Mouse (Mus musculus): ENCODE measurements at regions not wholly inside any gene's neighbourhood (a gene's known extent, or its start where the extent isn't known, plus 50 kb on each side); places are given as distances from the start of the nearest gene placed in this dataset.
A peak's percentile ranks its signal among the peaks of the same experiment; 100 is the strongest.

DNA sequence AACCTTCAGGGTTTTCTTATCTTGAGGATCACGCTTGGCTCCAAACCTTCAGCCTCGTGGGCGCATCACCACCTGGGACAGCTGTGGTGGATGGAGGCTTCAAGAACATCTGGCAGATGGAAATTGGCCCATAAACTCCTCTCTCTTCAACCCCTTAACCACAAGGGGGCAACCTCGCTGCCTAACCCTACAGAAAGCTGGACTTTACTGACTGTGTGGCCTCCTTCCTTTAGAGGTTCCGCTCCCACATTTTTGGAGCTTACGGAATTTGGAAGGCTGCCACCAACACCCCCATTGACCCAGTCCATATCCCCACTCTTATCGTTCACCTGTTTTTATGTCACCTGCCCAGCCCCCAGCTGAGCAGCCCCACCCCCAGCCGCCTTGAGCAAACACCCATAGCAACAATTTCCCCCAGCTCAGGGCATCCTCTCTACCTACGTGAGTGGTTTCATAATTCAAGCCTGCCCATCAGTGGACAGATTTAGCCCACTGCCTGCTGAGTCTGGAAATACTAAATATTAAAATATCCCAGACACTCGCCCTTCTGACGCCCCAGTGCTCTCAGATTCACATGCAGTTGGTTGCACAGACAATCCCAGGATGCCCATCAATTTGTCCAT, 167.0 kb upstream of the Slc22a22 start:
- peak; percentile 23 for DNase-seq (ENCODE audit: low spot score)

DNA sequence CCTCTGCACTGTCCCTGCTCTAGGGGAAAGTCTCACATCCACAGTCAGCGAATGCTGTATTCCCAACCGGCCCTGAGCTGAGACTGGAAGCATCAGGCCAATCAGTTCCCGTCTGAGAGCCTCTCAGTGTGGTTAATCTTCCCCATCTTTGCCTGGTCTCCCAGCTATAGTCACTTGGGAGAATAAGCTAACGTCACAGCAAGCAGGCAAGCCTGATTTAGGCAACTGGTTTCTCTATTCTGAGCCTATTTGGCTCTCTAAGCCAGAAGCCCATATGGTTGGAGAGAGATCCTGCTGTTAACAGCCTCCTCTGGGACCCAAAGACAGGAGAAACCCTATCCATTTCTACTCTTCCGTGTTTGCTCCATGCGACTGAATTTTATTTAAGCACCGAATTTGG, 161.7 kb upstream of the Slc22a22 start:
- DNase-seq (ENCODE audit: low spot score) = no peak

DNA sequence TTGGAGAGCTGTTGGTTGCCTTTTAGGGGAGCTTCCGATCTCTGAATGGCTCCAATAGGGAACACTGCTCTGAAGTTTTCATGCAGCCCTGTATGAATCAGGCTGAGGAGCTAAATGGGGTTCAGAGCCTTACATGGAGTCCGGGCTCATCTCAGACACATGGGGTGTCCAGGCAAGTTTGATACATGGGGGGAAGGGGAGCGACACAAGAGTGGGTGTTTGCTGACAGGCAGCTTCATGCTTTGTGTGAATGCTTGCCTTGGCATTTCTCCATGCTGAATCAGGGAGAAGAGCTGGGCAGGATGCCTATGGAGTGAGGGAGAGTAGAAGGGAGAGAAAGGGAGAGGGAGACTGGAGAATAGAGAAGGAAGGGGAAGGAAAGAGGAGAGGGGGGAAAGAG, 155.6 kb upstream of the Slc22a22 start:
- DNase-seq (ENCODE audit: low spot score) = no peak

DNA sequence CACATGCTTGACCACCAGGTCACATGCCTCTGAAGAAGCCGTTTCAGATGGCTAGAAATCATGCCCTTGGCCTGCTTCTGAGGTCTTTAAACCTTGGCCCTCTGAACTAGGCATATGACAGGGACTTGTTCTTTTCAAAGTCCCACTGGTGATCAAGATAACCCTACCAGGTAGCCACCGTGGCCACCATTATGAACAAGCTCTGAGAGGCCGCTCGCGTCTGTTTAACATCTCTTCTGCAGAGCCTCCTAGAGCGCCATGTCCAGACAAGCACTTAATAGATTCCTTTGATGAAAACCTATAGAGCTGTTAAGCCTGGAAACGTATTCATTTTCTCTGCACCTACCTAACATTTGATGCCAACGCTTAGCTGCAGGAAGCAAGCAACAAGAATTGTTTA, 155.1 kb upstream of the Slc22a22 start:
- DNase-seq (ENCODE audit: low spot score) = no peak

DNA sequence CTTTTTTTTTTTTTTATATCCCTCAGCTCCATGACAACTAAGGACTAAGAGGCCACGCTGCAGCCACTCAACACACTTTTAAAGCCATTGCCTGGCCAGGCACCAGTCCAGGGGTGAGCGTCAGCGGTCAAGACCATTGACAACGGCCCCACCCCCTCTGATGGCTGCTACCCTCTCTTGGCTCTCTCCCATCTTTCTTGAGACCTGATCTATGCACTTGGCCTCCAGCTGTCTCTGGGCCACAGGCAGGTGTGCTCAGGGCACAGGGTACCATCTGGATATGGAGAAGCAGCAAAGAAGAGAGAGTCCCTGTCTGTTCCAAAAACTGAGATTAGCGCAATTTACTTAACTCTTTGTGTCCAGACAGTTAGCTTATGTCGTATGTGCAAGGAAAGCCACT, 141.0 kb upstream of the Slc22a22 start:
- no peak for DNase-seq (ENCODE audit: low spot score)

DNA sequence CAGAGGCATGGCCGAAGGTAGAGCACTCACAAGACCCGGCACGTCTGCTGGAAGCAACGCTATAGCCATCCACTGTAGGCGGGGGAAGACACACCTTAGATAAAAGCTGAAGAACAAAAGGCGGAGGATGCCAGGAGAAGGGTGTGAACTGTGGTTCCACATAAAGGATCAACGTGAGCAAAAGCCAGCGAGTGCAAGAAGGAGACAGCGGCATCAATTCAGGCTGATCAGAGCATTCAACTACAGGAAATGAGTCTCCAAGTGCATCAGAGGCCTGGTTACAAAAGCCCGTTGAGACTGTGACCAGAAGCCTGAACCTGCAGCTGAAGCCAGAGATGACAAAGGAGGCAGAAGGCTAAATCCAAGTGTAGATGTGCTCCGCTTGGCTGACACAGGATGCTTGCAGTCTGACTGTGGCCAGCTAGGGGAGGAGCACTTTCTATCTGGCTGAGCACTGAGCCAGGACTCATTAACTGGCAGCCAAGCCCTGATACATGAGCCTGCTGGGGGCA, 139.5 kb upstream of the Slc22a22 start:
- DNase-seq (ENCODE audit: low spot score) = no peak

DNA sequence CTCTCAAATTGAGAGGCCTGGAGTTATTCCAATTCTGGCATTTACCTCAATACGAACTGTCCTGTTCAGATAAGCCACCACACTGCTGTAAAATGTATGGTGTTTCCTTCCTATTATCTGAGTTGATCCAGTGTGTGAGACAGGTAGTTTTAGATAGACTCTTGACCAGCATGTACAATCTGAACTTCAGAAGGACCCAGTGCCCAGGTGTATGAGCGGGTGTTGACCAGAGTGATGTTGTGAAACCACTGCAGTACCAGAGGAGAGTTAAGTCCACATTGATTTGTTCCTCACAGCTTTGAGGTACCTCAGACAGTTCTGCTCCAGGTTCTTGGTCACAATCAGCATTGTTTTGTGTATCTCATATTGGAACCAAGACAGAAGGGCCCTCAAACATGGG, 132.6 kb upstream of the Slc22a22 start:
- DNase-seq (ENCODE audit: low spot score) = no peak

DNA sequence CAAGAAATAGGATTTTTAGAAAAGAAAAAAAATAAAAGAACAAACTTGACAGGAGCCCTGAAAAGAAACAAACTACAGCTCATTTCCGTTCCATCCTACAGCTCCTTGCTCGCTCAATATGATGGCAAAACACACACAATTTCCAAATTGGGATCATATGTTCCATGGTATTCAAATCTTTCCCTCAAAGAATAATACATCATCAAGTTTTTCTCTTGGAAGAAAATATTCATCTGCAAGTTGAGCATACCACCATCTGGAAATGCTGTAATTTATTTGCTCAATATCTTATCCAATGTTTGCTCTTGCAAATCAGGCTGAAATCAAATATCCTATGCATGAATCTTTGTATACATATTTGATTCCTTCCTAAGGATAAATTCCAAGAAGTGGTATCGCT, 131.1 kb upstream of the Slc22a22 start:
- DNase-seq (ENCODE audit: low spot score) = no peak

DNA sequence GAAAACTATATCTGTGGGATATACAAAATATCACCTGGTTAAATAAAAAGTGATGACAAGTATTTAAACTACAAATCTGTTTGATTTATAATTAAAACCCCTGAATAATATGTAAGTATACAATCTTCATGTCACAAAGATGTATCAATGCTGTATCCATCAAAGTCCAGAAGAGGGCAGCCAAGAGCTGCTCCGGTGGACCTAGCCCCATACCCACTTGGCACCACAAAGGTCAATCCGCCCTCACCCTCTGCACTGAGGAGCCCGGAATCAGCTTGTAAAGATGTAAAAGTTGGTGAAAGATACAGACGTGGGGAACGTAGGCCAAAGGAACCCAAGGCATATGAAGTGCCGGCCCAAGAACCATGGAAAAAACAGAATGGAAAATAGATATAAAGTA, 123.1 kb upstream of the Slc22a22 start:
- peak; percentile 25 for DNase-seq (ENCODE audit: low spot score)

DNA sequence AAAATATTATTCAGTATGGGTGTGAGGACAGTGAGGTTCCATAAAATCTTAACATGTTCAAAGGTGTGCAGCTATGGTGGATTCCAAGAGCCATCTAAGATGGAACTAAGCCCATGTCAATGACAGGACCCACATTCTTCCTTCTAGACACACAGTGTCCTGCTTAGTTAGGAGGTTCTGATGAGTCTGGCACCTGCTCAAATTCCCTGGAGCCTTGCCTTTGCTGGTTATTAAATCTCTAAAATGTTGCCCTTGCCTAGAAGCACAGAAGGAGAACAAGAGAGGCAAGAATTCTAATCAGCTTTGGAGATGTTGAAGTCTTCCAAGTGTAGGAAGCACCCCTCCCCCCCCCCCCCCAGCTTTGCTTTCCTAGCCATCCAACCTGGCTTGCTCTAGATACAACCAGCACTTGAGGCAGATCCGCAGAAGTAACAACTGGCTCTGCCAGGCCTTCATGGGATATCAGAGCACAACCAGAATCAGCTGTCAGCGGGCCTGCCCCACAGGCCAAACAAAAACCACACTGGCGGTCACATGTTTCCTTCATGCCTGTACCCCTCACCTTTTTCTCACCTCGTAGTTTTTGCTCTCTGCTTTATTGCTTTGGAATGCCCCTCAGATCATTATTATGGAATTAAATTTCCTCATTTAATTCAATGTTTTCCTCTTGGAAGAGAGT, 116.0 kb upstream of the Slc22a22 start:
- no peak for DNase-seq (ENCODE audit: low spot score)

DNA sequence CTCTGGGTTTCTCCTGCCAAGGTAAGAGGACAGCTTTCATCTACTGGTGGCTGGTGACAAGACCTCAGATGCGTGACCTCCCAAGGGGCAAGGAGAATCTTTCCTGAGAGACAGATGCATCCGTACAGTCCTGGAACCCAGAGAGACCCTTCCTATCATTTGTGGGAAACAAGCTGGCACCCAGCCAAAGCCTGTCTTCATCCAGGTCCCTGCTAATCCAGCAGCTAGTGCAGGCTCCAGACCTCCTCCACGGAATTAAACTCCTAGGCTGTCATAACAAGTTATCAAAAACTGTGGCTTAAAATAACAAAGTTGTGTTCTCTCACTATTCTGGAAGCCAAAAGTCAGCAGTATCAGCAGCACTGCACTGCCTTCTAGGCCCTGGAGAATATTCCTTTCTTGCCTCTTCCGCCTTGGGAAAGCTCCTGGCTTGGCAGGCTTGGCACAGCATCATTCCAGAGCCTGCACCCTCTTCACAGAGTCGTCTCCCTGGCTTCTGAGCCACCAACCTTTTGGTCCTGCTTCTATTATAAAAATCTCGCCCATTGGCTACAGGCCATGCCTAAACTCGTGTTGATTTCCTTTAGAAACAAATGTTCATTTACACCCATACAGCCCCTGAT, 113.3 kb upstream of the Slc22a22 start:
- no peak for DNase-seq (ENCODE audit: low spot score)

DNA sequence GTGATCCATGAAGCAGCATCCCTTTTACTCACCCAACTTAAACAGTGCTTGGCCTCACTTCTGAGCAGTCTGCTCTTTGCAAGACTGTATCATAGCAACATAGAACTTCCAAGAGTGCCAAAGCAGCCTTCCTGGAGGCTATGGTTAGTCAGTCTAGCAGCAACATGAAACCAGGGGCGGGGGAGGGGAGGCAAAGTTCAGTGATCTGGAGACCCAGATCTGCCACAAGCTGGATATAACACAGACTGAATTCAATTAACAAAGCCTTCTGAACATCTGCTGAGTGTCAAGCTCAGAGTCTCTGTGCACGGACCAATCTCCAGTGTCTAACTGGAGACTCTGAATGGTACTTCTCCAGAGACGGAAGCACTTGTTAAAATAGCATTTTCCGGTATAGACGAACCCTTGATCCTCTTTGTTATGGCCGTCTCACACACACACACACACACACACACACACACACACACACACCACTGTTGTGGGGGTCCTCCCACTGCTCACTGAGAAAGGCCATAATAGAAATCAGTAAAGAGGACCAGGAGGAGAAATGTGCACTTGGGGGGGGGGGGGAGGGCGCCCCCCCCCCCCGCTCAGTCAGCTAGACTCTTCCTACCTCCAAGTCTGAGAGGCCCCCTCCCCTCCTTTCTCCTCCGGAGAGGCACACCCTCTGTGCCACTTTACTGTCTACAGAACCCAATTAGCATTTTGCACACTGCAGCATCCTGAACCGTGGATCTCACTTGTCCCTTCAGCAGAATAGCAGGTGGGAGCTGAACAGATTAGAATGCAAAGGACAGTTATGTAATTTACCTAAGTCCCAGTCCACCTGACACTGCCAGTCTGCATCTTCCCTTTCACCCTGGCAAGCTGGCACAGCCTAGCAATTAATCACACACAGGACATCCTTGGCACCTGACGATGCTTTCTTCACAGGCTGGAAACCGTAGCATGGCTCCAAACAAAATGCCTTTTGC, 112.3 kb upstream of the Slc22a22 start:
- DNase-seq (ENCODE audit: low spot score) = no peak

DNA sequence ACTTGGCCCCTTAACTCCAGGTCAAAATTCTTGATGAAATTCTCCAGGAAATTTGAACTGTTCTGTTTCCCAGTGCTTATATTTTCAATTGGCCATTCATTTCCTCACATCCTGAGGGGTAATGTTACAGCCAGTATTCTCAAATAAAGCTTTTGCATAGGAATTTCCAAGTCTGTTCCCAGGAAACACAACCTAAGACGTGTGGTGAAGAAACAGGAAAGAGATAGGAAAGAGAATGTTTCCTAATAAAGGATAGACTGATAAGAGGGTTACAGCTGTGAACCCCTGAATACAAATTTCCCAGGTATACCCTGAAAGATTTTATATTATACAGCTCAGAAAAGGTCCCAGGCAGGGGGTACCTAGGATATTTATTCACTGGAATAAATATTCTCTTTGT, 108.0 kb upstream of the Slc22a22 start:
- DNase-seq (ENCODE audit: low spot score) = no peak

DNA sequence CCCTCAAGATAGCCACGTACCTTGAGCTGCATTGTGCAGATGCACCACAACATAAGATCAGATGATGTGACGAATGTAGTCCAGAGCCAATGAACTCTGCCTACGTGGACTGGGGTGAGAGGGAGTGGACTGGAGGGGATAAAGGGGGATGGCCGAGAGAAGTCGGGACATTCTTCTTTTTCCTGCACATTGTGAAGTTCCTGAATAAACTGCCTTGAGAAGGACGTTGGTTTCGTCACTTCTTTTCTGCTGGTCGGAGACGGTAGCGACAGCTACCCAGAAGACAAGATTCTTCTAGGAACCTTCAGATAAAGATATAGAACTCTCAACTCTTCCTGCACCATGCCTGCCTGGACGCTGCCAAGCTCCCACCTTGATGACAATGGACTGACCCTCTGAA, 107.1 kb upstream of the Slc22a22 start:
- no peak for DNase-seq (ENCODE audit: low spot score)

DNA sequence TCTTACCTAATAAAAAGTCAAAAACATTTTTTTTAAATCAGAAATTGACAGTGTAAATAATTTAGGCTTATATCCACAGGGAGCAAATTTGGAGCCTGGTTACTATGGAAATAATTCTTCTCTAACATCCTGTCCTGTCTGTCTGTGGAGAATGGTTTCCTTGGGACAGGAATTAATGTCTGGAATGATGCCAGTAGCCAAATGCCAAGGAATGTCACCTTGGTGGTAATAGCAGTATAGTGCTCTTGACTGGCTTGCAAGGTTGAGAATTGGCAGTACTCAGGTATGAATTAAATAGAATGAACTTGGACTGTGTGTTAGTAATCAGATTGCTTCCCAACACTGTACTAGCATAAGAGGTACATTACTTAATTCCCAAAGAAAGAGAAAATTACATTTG, 103.8 kb upstream of the Slc22a22 start:
- no peak for DNase-seq (ENCODE audit: low spot score)

DNA sequence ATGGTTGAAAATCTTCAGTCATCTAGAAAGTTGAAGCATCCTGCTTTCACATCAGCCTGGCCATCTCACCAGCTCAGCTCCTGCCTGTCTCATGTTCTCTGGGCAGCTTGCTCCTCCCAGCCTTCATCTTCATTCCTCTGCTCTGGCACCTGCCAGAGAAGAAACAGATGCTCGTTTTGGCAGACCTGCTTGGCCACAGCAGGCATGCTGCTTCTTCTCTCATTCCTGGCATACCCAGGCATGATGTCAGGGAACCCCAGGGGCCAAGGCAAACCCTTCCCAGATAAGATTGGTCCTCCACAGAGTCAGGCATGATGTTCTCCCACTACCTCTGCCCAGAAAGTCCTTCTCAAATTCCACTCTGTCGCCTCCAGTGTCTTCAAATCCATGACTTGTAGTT, 101.4 kb upstream of the Slc22a22 start:
- DNase-seq (ENCODE audit: low spot score) = no peak

DNA sequence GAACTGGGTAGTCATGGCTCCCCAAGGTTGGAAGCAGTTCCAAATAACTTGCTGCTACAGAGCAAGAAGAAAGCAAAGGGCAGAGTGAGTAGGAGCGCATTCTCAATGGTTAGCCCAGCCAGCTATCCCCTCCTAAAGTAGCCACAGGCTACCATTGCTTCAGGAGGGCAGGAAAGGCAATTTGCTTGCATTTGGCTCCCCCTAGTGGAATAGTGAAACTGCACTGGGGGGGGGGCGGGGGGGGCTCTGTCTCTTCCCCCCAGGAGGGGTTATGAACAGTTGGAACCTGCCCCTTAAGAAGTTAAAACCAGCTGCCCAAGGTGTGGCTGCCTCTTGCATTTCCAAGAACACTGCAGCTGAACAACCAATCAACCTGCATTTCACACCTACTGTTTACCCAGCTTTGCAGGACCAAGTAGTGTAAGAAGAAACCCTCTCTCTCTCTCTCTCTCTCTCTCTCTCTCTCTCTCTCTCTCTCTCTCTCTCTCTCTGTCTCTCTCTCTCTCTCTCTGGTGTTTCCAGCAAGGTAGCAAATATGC, 96.7 kb upstream of the Slc22a22 start:
- no peak for DNase-seq (ENCODE audit: low spot score)

DNA sequence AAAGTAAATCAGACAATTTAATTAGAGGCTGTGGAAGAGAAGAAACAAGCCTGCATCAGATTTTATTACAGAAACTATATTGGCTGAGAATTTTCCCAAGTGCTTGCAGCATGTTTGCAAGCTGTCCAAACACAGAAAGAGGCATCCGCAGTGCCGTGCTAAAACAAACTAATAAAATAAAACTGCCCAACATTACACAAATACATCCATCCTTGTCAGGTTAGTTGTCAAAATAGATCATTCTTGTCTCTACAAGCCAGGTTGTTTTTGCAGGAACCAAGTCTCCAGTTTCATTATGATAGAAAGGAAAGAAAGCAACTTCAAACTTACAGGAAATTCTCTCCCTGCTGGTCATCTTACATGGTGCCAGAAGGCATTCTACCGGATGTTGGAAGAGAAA, 95.0 kb upstream of the Slc22a22 start:
- DNase-seq (ENCODE audit: low spot score) = no peak

DNA sequence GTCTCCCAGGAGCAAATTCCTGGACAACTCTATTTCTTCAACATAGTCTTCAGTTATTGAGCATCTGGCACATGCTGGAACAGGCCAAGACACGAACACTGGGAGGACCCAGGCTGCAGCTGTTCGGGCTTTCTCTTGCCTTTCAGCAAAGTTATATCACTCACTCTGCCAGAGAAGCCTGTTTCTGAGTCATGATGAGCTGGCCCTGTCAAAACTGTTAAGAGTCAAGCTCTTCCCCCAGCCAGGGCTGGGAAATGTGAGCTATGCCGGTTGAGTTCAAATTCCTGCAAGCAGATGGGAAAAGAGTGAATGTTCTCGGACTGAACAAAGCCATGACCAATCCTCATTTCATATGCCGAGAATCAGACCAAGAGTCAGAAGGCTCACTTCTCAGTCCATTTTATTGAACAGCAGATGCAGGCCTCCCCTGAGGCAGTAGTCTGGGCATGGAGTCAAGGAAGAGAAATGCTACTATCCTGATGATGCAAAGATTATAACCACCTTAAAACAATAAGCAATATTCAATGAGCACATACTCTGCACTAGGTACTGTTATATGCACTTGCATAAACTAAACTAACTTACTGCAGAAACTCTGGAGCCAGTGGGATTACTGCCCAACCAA, 90.7 kb upstream of the Slc22a22 start:
- peak; percentile 14 for DNase-seq (ENCODE audit: low spot score)

DNA sequence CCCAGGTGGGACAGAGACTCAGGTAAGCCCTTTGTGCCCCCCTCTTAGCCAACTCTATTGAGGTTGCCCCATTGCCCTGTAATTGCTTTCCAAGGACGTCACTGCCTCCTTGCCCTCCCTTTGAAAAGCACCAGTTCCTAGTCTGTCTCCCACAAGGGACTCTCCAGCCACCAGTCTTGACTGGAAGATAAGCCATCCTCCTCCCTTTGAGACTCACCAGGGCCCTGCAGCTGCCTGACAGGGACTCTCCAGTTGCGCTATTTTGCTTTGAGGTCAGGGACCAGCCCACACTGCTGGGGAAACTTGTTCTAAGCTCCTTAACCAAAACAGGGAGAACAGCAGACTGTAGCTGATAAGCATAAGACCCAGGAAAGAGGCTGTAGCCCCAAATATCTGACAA, 69.7 kb upstream of the Slc22a22 start:
- DNase-seq (ENCODE audit: low spot score) = no peak

DNA sequence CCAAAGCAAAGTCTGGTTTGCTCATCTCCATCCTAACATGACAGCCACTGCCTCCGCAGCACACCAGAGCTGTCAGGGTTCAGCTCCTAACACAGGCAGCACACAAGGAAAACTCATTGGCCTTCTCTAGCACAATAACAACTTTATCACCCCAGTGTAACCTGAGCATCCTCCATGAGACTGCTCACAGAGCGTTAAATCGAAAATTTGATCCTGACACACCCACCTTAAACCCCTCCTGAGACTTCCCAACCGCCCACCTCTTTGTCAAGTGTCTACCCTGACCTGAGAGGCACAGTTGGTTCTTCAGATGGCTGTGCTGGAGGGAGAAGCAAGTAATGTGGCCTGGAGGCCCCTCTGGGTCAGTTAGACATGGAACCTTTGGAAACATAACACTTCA, 67.7 kb upstream of the Slc22a22 start:
- DNase-seq (ENCODE audit: low spot score) = no peak

DNA sequence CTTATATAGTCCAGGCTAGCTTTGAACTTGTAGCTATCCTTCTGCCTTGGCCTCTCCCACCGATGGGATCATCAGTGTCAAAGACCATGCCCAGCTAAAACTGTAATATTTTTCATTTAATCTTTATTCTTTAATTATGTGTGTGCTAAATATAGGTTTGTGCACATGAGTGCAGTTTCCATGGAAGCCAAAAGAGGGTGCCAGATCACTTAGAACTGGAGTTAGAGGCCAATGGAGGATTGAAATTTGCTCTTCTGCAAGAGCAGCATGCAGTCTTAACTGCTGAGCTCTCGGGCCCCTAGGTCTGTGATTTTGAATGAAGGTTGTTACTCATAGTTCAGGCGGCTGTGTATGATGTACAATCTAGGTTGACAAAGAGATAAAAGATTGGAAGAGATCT, 66.6 kb upstream of the Slc22a22 start:
- no peak for DNase-seq (ENCODE audit: low spot score)

All from urinary bladder, postnatal 25 days (tissue).